24 mouse cellular contexts compared by ENCODE assay signal in genomic region chr3:107119864-107120564, GRCm38 (mm10). TPM values are rescaled to one million over a fixed set of nuclear protein-coding genes. Genes with fewer than 3 reads are reported as not detected.
"Had no signal": no experiment of that assay in that cellular context is flagged by ENCODE, and none has a peak within 500 bp of the region (broad histone marks: within the 10 kb centered on the region; RNA-seq: fewer than 3 reads in every experiment).

No protein-coding gene starts in this region.

- H3K27ac ChIP-seq: kidney, postnatal 0 days; layer of hippocampus, adult 2 months; left cerebral cortex, adult 2 months; limb, embryonic 12.5 days; limb, embryonic 15.5 days; liver, embryonic 14.5 days; lung, embryonic 15.5 days; midbrain, embryonic 12.5 days; midbrain, embryonic 15.5 days; neural tube, embryonic 13.5 days had no signal

- H3K36me3 ChIP-seq: limb, embryonic 12.5 days; limb, embryonic 15.5 days; lung, embryonic 15.5 days; midbrain, embryonic 12.5 days; midbrain, embryonic 15.5 days; neural tube, embryonic 13.5 days had no signal

- H3K4me2 ChIP-seq: limb, embryonic 12.5 days; limb, embryonic 15.5 days; liver, embryonic 11.5 days; lung, embryonic 15.5 days; midbrain, embryonic 12.5 days; midbrain, embryonic 15.5 days; neural tube, embryonic 13.5 days had no signal

- ATAC-seq: liver, postnatal 0 days; midbrain, embryonic 15.5 days had no signal

- H3K9me3 ChIP-seq: limb, embryonic 12.5 days; limb, embryonic 15.5 days; lung, embryonic 15.5 days; midbrain, embryonic 12.5 days; midbrain, embryonic 15.5 days; neural tube, embryonic 13.5 days had no signal

- H3K4me3 ChIP-seq: layer of hippocampus, adult 2 months; left cerebral cortex, adult 2 months; limb, embryonic 12.5 days; limb, embryonic 15.5 days; lung, embryonic 15.5 days; midbrain, embryonic 12.5 days; midbrain, embryonic 15.5 days; myocyte; neural tube, embryonic 13.5 days had no signal

- H3K9ac ChIP-seq: limb, embryonic 12.5 days; limb, embryonic 15.5 days; liver, embryonic 14.5 days; liver, postnatal 0 days; lung, embryonic 15.5 days; midbrain, embryonic 12.5 days; midbrain, embryonic 15.5 days; neural tube, embryonic 13.5 days had no signal

- H3K4me1 ChIP-seq: limb, embryonic 12.5 days; limb, embryonic 15.5 days; lung, embryonic 15.5 days; midbrain, embryonic 12.5 days had no signal

- DNase-seq: kidney, adult 2 months; kidney, postnatal 25 days; layer of hippocampus, adult 9-11 months; layer of hippocampus, postnatal 36 days; liver, postnatal 0 days; lung, postnatal 10 days; lung, postnatal 36 days; retina, postnatal 1 day; thymus, adult 2 months; thymus, postnatal 14 days; thymus, postnatal 4 days had no signal

- H3K27me3 ChIP-seq: limb, embryonic 12.5 days; limb, embryonic 15.5 days; lung, embryonic 15.5 days; midbrain, embryonic 12.5 days; midbrain, embryonic 15.5 days; neural tube, embryonic 13.5 days had no signal

RNA-seq across cellular contexts. Expression of gene Kcna2, which starts 19.1 kb away (rescaled TPM):
- total RNA-seq: monocyte, adult 5-6 weeks had no signal
- polyA plus RNA-seq: myocyte had no signal
